In the genomic region with DNA sequence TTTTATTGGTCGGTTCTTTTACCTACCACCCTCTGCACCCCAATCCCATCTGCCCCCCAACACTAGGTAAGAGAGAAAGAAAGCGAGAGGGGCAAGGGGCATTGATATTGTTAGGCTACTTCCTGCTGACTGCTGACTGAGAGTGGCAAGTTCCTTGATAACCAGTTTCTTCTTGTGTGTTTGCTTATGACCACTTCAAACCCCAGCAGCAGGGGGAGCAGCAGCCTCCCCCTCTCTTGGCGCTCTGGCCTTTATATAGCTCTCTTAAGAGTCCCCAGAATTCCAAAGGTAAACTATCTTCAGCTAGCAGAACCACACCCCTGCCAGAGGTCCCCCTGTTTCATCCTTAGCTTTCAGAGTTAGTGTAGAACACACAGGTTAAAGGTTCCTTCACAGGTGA, we compare ENCODE assay signal across 33 mouse cellular contexts. TPM values are rescaled to one million over a fixed set of nuclear protein-coding genes. Genes with fewer than 3 reads are reported as not detected.
A peak's percentile ranks its signal among the peaks of the same experiment; 100 is the strongest.
DNase-seq lines count a peak whose midpoint lies in the region; ATAC-seq and TF ChIP-seq lines count a peak whose summit lies in the region.
"Had no signal": no experiment of that assay in that cellular context is flagged by ENCODE, and none has a peak within 500 bp of the region (broad histone marks: within the 10 kb centered on the region; RNA-seq: fewer than 3 reads in every experiment).

No protein-coding gene starts in this region.

- ATAC-seq in intestine, embryonic 16.5 days, result no peak; the same call in 1 of the 2 replicates
- ATAC-seq in intestine, embryonic 15.5 days, result no peak
- no peak for ATAC-seq in lung, embryonic 14.5 days (ENCODE audit: insufficient read depth)
- no peak for ATAC-seq in neural tube, embryonic 15.5 days (ENCODE audit: low FRiP score)
- ATAC-seq: forebrain, embryonic 16.5 days; hindbrain, embryonic 16.5 days; midbrain, embryonic 15.5 days had no signal

- 0 out of 2 replicates have a peak, but pooled peaks have one; percentile 18 for TF ChIP-seq CTCF in lung, embryonic 14.5 days (IDR thresholded peaks at IDR 0.05; ENCODE audit: low read depth)
- TF ChIP-seq CTCF in MEL (IDR thresholded peaks at IDR 0.05 in 2 of 3, conservative IDR thresholded peaks at IDR 0.05 in 1 of 3; ENCODE audit: control insufficient read depth in 1 of 3, insufficient read depth in 1 of 3, low read depth in 2 of 3, low read length in 3 of 3, poor library complexity in 1 of 3, severe bottlenecking in 1 of 3), result peak in 2 of 3 experiments; percentile 10 to 14; a peak in 2 of 6 replicates
- TF ChIP-seq CTCF in small intestine, adult 2 months (IDR thresholded peaks at IDR 0.05; ENCODE audit: extremely low read depth, insufficient read length, insufficient replicate concordance, low read depth, low read length), result no peak

- H3K4me2 ChIP-seq in intestine, embryonic 16.5 days (ENCODE audit: low read depth, low read length), result no peak overlapping the region
- H3K4me2 ChIP-seq in intestine, embryonic 15.5 days (replicated peaks), result no peak overlapping the region
- H3K4me2 ChIP-seq in lung, embryonic 14.5 days, result no peak overlapping the region
- H3K4me2 ChIP-seq in neural tube, embryonic 15.5 days, result no peak overlapping the region
- H3K4me2 ChIP-seq: liver, embryonic 13.5 days; midbrain, embryonic 15.5 days; neural tube, embryonic 12.5 days had no signal

- H3K79me2 ChIP-seq in MEL (ENCODE audit: control insufficient read depth, insufficient read depth, low read length, poor library complexity), result peaks cover 1% of the 10 kb centered on the region

- no peak overlapping the region for H3K27ac ChIP-seq in intestine, embryonic 16.5 days (ENCODE audit: low read length)
- H3K27ac ChIP-seq in intestine, embryonic 15.5 days, result no peak overlapping the region
- no peak overlapping the region for H3K27ac ChIP-seq in lung, embryonic 14.5 days (ENCODE audit: low read depth)
- no peak overlapping the region for H3K27ac ChIP-seq in MEL (ENCODE audit: control insufficient read depth, low read depth, low read length)
- H3K27ac ChIP-seq in small intestine, adult 2 months (ENCODE audit: insufficient read depth, low read depth, low read length), result peak overlapping the region; percentile 60
- no peak overlapping the region for H3K27ac ChIP-seq in neural tube, embryonic 15.5 days (replicated peaks)
- H3K27ac ChIP-seq: forebrain, embryonic 10.5 days; heart, embryonic 10.5 days; hindbrain, embryonic 10.5 days; liver, embryonic 13.5 days; midbrain, embryonic 15.5 days; neural tube, embryonic 12.5 days had no signal

- no peaks in the 10 kb centered on the region for H3K27me3 ChIP-seq in intestine, embryonic 16.5 days (replicated peaks; ENCODE audit: control insufficient read depth, insufficient read depth, low read length)
- H3K27me3 ChIP-seq in intestine, embryonic 15.5 days (replicated peaks), result no peaks in the 10 kb centered on the region; the same call in 1 of the 2 replicates
- H3K27me3 ChIP-seq in lung, embryonic 14.5 days (ENCODE audit: insufficient read depth, low read length), result no peaks in the 10 kb centered on the region
- H3K27me3 ChIP-seq in MEL (ENCODE audit: control insufficient read depth in 1 of 2, insufficient read depth in 2 of 2, low read length in 2 of 2), result no peaks in the 10 kb centered on the region; a peak in 1 of 4 replicates
- no peaks in the 10 kb centered on the region for H3K27me3 ChIP-seq in small intestine, adult 2 months (ENCODE audit: control insufficient read depth, insufficient read depth, low read length)
- H3K27me3 ChIP-seq in neural tube, embryonic 15.5 days (replicated peaks), result peaks cover 18% of the 10 kb centered on the region
- H3K27me3 ChIP-seq: liver, embryonic 13.5 days had no signal

- H3K4me1 ChIP-seq in intestine, embryonic 16.5 days (ENCODE audit: control insufficient read depth, insufficient read depth, low read length), result peaks cover 11% of the 10 kb centered on the region
- H3K4me1 ChIP-seq in intestine, embryonic 15.5 days (replicated peaks), result peaks cover 14% of the 10 kb centered on the region
- H3K4me1 ChIP-seq in lung, embryonic 14.5 days (ENCODE audit: insufficient read depth), result no peaks in the 10 kb centered on the region
- peaks cover 4 to 8% of the 10 kb centered on the region in 2 experiments; a peak in 3 of 4 replicates for H3K4me1 ChIP-seq in MEL (ENCODE audit: control insufficient read depth in 1 of 2, insufficient read depth in 2 of 2, low read length in 2 of 2)
- H3K4me1 ChIP-seq in small intestine, adult 2 months (ENCODE audit: control insufficient read depth, insufficient read depth, insufficient read length, low read length), result peaks cover 21% of the 10 kb centered on the region
- peaks cover 15% of the 10 kb centered on the region for H3K4me1 ChIP-seq in neural tube, embryonic 15.5 days

- no peaks in the 10 kb centered on the region for H3K9me3 ChIP-seq in intestine, embryonic 16.5 days (ENCODE audit: control insufficient read depth, low read length)
- no peaks in the 10 kb centered on the region for H3K9me3 ChIP-seq in intestine, embryonic 15.5 days
- H3K9me3 ChIP-seq in lung, embryonic 14.5 days (ENCODE audit: low read depth, low read length), result no peaks in the 10 kb centered on the region
- no peaks in the 10 kb centered on the region for H3K9me3 ChIP-seq in MEL (replicated peaks; ENCODE audit: insufficient read depth, low read length)
- no peaks in the 10 kb centered on the region for H3K9me3 ChIP-seq in neural tube, embryonic 15.5 days (replicated peaks)
- H3K9me3 ChIP-seq: forebrain, embryonic 10.5 days; heart, embryonic 10.5 days; hindbrain, embryonic 10.5 days; liver, embryonic 13.5 days; midbrain, embryonic 15.5 days; neural tube, embryonic 12.5 days had no signal

- H3K4me3 ChIP-seq in intestine, embryonic 16.5 days (ENCODE audit: low read length), result no peak overlapping the region
- H3K4me3 ChIP-seq in intestine, embryonic 15.5 days (replicated peaks), result no peak overlapping the region
- no peak overlapping the region for H3K4me3 ChIP-seq in lung, embryonic 14.5 days (ENCODE audit: low read depth, low read length)
- no peak overlapping the region for H3K4me3 ChIP-seq in MEL (ENCODE audit: control insufficient read depth in 1 of 2, insufficient read depth in 1 of 2, low read depth in 2 of 2, low read length in 2 of 2)
- no peak overlapping the region for H3K4me3 ChIP-seq in small intestine, adult 2 months (ENCODE audit: low read depth, low read length)
- no peak overlapping the region for H3K4me3 ChIP-seq in neural tube, embryonic 15.5 days (replicated peaks)
- H3K4me3 ChIP-seq: forebrain, embryonic 10.5 days; heart, embryonic 10.5 days; hindbrain, embryonic 10.5 days; liver, embryonic 13.5 days; midbrain, embryonic 15.5 days; neural tube, embryonic 12.5 days had no signal

- TF ChIP-seq POLR2A in MEL (IDR thresholded peaks at IDR 0.05; ENCODE audit: control insufficient read depth in 1 of 2, insufficient read depth in 1 of 2, low read depth in 1 of 2, low read length in 2 of 2, poor library complexity in 1 of 2), result no peak
- TF ChIP-seq POLR2A in small intestine, adult 2 months (IDR thresholded peaks at IDR 0.05; ENCODE audit: low read depth, low read length), result no peak

- no peak for DNase-seq in lung, embryonic 14.5 days
- no peak for DNase-seq in lung, postnatal 4 days
- DNase-seq in MEL (ENCODE audit: low read depth, low spot score), result no peak
- DNase-seq in ovary, postnatal 14 days (ENCODE audit: low spot score), result no peak
- DNase-seq: adrenal gland, postnatal 25 days; cerebellum, adult 9-10 months; kidney, adult 11 months; left cerebral cortex, postnatal 4 days; liver, embryonic 13.5 days; lung, postnatal 10 days; thymus, postnatal 25 days had no signal

- TF ChIP-seq RAD21 in MEL (IDR thresholded peaks at IDR 0.05; ENCODE audit: low read depth, low read length), result no peak

- no peak for TF ChIP-seq EP300 in MEL (IDR thresholded peaks at IDR 0.05; ENCODE audit: low read depth in 1 of 2, low read length in 2 of 2)

- 38% methylated on average over 3 of the region's 3 CpGs for WGBS in intestine, embryonic 16.5 days
- 53% methylated on average over 3 of the region's 3 CpGs for WGBS in intestine, embryonic 15.5 days
- 43% methylated on average over 3 of the region's 3 CpGs for WGBS in lung, embryonic 14.5 days
- 20% methylated on average over 3 of the region's 3 CpGs for WGBS in small intestine, adult 2 months
- WGBS in neural tube, embryonic 15.5 days, result 63% methylated on average over 3 of the region's 3 CpGs

- no peaks in the 10 kb centered on the region for H3K36me3 ChIP-seq in intestine, embryonic 16.5 days (ENCODE audit: control insufficient read depth, insufficient read depth, low read length)
- H3K36me3 ChIP-seq in intestine, embryonic 15.5 days, result no peaks in the 10 kb centered on the region
- H3K36me3 ChIP-seq in lung, embryonic 14.5 days (ENCODE audit: insufficient read depth), result no peaks in the 10 kb centered on the region
- peaks cover 0 to 12% of the 10 kb centered on the region in 2 experiments; a peak in 2 of 4 replicates for H3K36me3 ChIP-seq in MEL (ENCODE audit: control insufficient read depth in 1 of 2, insufficient read depth in 2 of 2, low read length in 2 of 2)
- H3K36me3 ChIP-seq in small intestine, adult 2 months (ENCODE audit: control insufficient read depth, insufficient read depth, low read length), result no peaks in the 10 kb centered on the region
- H3K36me3 ChIP-seq in neural tube, embryonic 15.5 days, result no peaks in the 10 kb centered on the region
- H3K36me3 ChIP-seq: forebrain, embryonic 10.5 days; heart, embryonic 10.5 days; hindbrain, embryonic 10.5 days; liver, embryonic 13.5 days; midbrain, embryonic 15.5 days; neural tube, embryonic 12.5 days had no signal

- H3K9ac ChIP-seq in intestine, embryonic 16.5 days (ENCODE audit: low read depth, low read length), result peak overlapping the region; percentile 25; the same call in 1 of the 2 replicates
- H3K9ac ChIP-seq in intestine, embryonic 15.5 days, result no peak overlapping the region
- no peak overlapping the region for H3K9ac ChIP-seq in lung, embryonic 14.5 days
- no peak overlapping the region for H3K9ac ChIP-seq in MEL (ENCODE audit: control insufficient read depth, low read depth, low read length, poor library complexity, severe bottlenecking)
- H3K9ac ChIP-seq in neural tube, embryonic 15.5 days (replicated peaks), result no peak overlapping the region
- H3K9ac ChIP-seq: liver, embryonic 13.5 days; midbrain, embryonic 15.5 days; neural tube, embryonic 12.5 days had no signal

RNA-seq across cellular contexts. Expression of a gene that starts 4.6 kb away (rescaled TPM):
- polyA plus RNA-seq in intestine, embryonic 16.5 days (2015; fragmentation: Nextera tagmentation; extraction: Ambion mirVana), result 11.8 and 12.4 TPM in 2 replicates
- polyA plus RNA-seq in intestine, embryonic 15.5 days (2015; fragmentation: Nextera tagmentation; extraction: Ambion mirVana), result 10.3 and 10.4 TPM in 2 replicates
- polyA plus RNA-seq in lung, embryonic 14.5 days (2014; fragmentation: Nextera tagmentation; extraction: Ambion mirVana), result 9.6 and 11.3 TPM in 2 replicates
- total RNA-seq in MEL (2012; rRNA removed), result 42.5 and 43.4 TPM in 2 replicates
- 10 to 100 TPM in 1 of 2 experiments, not detected in 1; 75.2 TPM for polyA plus RNA-seq in MEL (2012; ENCODE audit: insufficient read depth in 1 of 2, insufficient read length in 2 of 2, low read depth in 1 of 2, low replicate concordance in 2 of 2, missing spikeins in 1 of 2)
- polyA plus RNA-seq in small intestine, adult 2 months (2012; rRNA removed), result 30.9 and 129 TPM in 2 replicates
- 6.4 and 12.3 TPM in 2 replicates for polyA plus RNA-seq in neural tube, embryonic 15.5 days (2015; fragmentation: Nextera tagmentation; extraction: Ambion mirVana)

RNA-seq across cellular contexts. Expression of a gene that starts 26.1 kb away (rescaled TPM):
- 29.1 and 36.4 TPM in 2 replicates for polyA plus RNA-seq in intestine, embryonic 16.5 days (2015; fragmentation: Nextera tagmentation; extraction: Ambion mirVana)
- 24.2 and 27.4 TPM in 2 replicates for polyA plus RNA-seq in intestine, embryonic 15.5 days (2015; fragmentation: Nextera tagmentation; extraction: Ambion mirVana)
- polyA plus RNA-seq in lung, embryonic 14.5 days (2014; fragmentation: Nextera tagmentation; extraction: Ambion mirVana), result 30.0 and 34.3 TPM in 2 replicates
- total RNA-seq in MEL (2012; rRNA removed), result 12.5 and 14.3 TPM in 2 replicates
- 10 to 100 TPM in 1 of 2 experiments, not detected in 1; 55.0 TPM for polyA plus RNA-seq in MEL (2012; ENCODE audit: insufficient read depth in 1 of 2, insufficient read length in 2 of 2, low read depth in 1 of 2, low replicate concordance in 2 of 2, missing spikeins in 1 of 2)
- polyA plus RNA-seq in small intestine, adult 2 months (2012; rRNA removed), result 70.9 and 103 TPM in 2 replicates
- polyA plus RNA-seq in neural tube, embryonic 15.5 days (2015; fragmentation: Nextera tagmentation; extraction: Ambion mirVana), result 31.4 and 34.3 TPM in 2 replicates

RNA-seq across cellular contexts. Expression of a gene that starts 34.3 kb away (rescaled TPM):
- polyA plus RNA-seq in intestine, embryonic 16.5 days (2015; fragmentation: Nextera tagmentation; extraction: Ambion mirVana), result not detected in 2 replicates
- not detected in 2 replicates for polyA plus RNA-seq in intestine, embryonic 15.5 days (2015; fragmentation: Nextera tagmentation; extraction: Ambion mirVana)
- not detected in 2 replicates for polyA plus RNA-seq in lung, embryonic 14.5 days (2014; fragmentation: Nextera tagmentation; extraction: Ambion mirVana)
- not detected in 2 replicates for total RNA-seq in MEL (2012; rRNA removed)
- polyA plus RNA-seq in MEL (2012; ENCODE audit: insufficient read depth in 1 of 2, insufficient read length in 2 of 2, low read depth in 1 of 2, low replicate concordance in 2 of 2, missing spikeins in 1 of 2), result not detected
- 0.08 TPM in 1 of 2 replicates, not detected in the other for polyA plus RNA-seq in small intestine, adult 2 months (2012; rRNA removed)
- not detected in 2 replicates for polyA plus RNA-seq in neural tube, embryonic 15.5 days (2015; fragmentation: Nextera tagmentation; extraction: Ambion mirVana)
- total RNA-seq: adrenal gland, postnatal 25 days; gastrocnemius, postnatal 4 days; layer of hippocampus, postnatal 10 days; left cerebral cortex, adult 8-10 months; left cerebral cortex, postnatal 4 days; megakaryocyte-erythroid progenitor cell, adult 5-6 weeks had no signal
- polyA plus RNA-seq: C2C12; cortical plate, adult 2 months; embryonic facial prominence, embryonic 11.5 days; forebrain, embryonic 10.5 days; forebrain, embryonic 16.5 days; heart, embryonic 10.5 days; heart, embryonic 16.5 days; hindbrain, embryonic 10.5 days; hindbrain, embryonic 16.5 days; kidney, embryonic 16.5 days; large intestine, adult 2 months; liver, embryonic 13.5 days; midbrain, embryonic 15.5 days; neural tube, embryonic 12.5 days; stomach, embryonic 14.5 days had no signal

RNA-seq across cellular contexts. Expression of a gene that starts 37.3 kb away (rescaled TPM):
- polyA plus RNA-seq in intestine, embryonic 16.5 days (2015; fragmentation: Nextera tagmentation; extraction: Ambion mirVana), result 71.4 and 79.5 TPM in 2 replicates
- 72.7 and 78.4 TPM in 2 replicates for polyA plus RNA-seq in intestine, embryonic 15.5 days (2015; fragmentation: Nextera tagmentation; extraction: Ambion mirVana)
- 78.8 and 80.2 TPM in 2 replicates for polyA plus RNA-seq in lung, embryonic 14.5 days (2014; fragmentation: Nextera tagmentation; extraction: Ambion mirVana)
- 65.1 and 81.6 TPM in 2 replicates for total RNA-seq in MEL (2012; rRNA removed)
- polyA plus RNA-seq in MEL (2012; ENCODE audit: insufficient read depth in 1 of 2, insufficient read length in 2 of 2, low read depth in 1 of 2, low replicate concordance in 2 of 2, missing spikeins in 1 of 2), result 10 to 100 TPM in 1 of 2 experiments, not detected in 1; 98.7 TPM
- 7.6 and 14.8 TPM in 2 replicates for polyA plus RNA-seq in small intestine, adult 2 months (2012; rRNA removed)
- polyA plus RNA-seq in neural tube, embryonic 15.5 days (2015; fragmentation: Nextera tagmentation; extraction: Ambion mirVana), result 60.1 and 66.9 TPM in 2 replicates

RNA-seq across cellular contexts. Expression of a gene that starts 37.4 kb away (rescaled TPM):
- 868 and 882 TPM in 2 replicates for polyA plus RNA-seq in intestine, embryonic 16.5 days (2015; fragmentation: Nextera tagmentation; extraction: Ambion mirVana)
- polyA plus RNA-seq in intestine, embryonic 15.5 days (2015; fragmentation: Nextera tagmentation; extraction: Ambion mirVana), result 876 and 881 TPM in 2 replicates
- 825 and 884 TPM in 2 replicates for polyA plus RNA-seq in lung, embryonic 14.5 days (2014; fragmentation: Nextera tagmentation; extraction: Ambion mirVana)
- total RNA-seq in MEL (2012; rRNA removed), result 2,020 and 2,413 TPM in 2 replicates
- polyA plus RNA-seq in MEL (2012; ENCODE audit: insufficient read depth in 1 of 2, insufficient read length in 2 of 2, low read depth in 1 of 2, low replicate concordance in 2 of 2, missing spikeins in 1 of 2), result 1,000 to 10,000 TPM in 1 of 2 experiments, not detected in 1; 2,967 TPM
- polyA plus RNA-seq in small intestine, adult 2 months (2012; rRNA removed), result 1,660 and 2,469 TPM in 2 replicates
- polyA plus RNA-seq in neural tube, embryonic 15.5 days (2015; fragmentation: Nextera tagmentation; extraction: Ambion mirVana), result 522 and 591 TPM in 2 replicates
